Mouse (Mus musculus) stomach, adult 2 months (tissue): Measurements from ENCODE around the gene Ptpn21. TPM values are rescaled to one million over a fixed set of nuclear protein-coding genes. Genes with fewer than 3 reads are reported as not detected.

Source experiments
- polyA plus RNA-seq: library from polyadenylated mRNA; depleted of rRNA; stranded (reverse); fragments of >200 nt; gene quantifications from 2 replicates; pipeline ENCODE4 v1.2.3, GENCODE M21; 2012; rRNA removed

Ptpn21 gene
- 10.9 and 11.9 TPM in 2 replicates for polyA plus RNA-seq

GRCm38 (mm10) chr12:98736951-98737800, at the start of gene Ptpn21:
Gene Ptpn21, minus strand, starts transcription at chr12:98737405.

GRCm38 (mm10) chr12:98746746-98747379, 9.7 kb upstream of the Ptpn21 start, which contains the start of gene Zc3h14:
Gene Zc3h14, plus strand, starts transcription at chr12:98746964.

GRCm38 (mm10) chr12:98627392-98628259, 109.6 kb downstream of the Ptpn21 start, which contains the start of gene Spata7:
Gene Spata7, plus strand, starts transcription at chr12:98628157.

Other genes with a start within 250 kb of the Ptpn21 start
- 2.3 and 2.7 TPM in 2 replicates for gene Kcnk10, start 159.1 kb downstream of the Ptpn21 start, polyA plus RNA-seq
- gene Spata7, start 109.2 kb downstream of the Ptpn21 start, polyA plus RNA-seq, result 0.57 and 0.70 TPM in 2 replicates
- 6.8 and 8.8 TPM in 2 replicates for gene Zc3h14, start 9.6 kb upstream of the Ptpn21 start, polyA plus RNA-seq
- 0.66 and 0.71 TPM in 2 replicates for gene Eml5, start 164.1 kb upstream of the Ptpn21 start, polyA plus RNA-seq
- 3.8 and 5.7 TPM in 2 replicates for gene Ttc8, start 183.2 kb upstream of the Ptpn21 start, polyA plus RNA-seq